Mouse (Mus musculus): Measurements from ENCODE around the gene Rpl39. TPM values are rescaled to one million over a fixed set of nuclear protein-coding genes. Genes with fewer than 3 reads are reported as not detected.

Rpl39 gene
- 377 and 401 TPM in 2 replicates for polyA plus RNA-seq (2015; fragmentation: Nextera tagmentation; extraction: Ambion mirVana)

- Histone ChIP-seq H3K27ac (replicated peaks) (peak within 1 kb of the TSS; percentile 91), H3K36me3 (peaks cover 26% of the 10 kb centered on the region), H3K4me2 (peak within 1 kb of the TSS; percentile 76), H3K27me3 (replicated peaks) (no peaks in the 10 kb centered on the region), H3K4me1 (peaks cover 10% of the 10 kb centered on the region), H3K9me3 (no peaks in the 10 kb centered on the region), H3K4me3 (peak within 1 kb of the TSS; percentile 69), H3K9ac (peak within 1 kb of the TSS; percentile 89)
- WGBS, result 11% methylated on average over 37 of the region's 38 CpGs
- ATAC-seq (ENCODE audit: extremely low read depth, insufficient number of reproducible peaks, low FRiP score, low TSS enrichment), result peak; percentile 90
These were observed at the start of gene Rpl39 for GRCm38 (mm10) chrX:37084927-37085660. Gene Rpl39 (minus strand): TSS chrX:37085402.

- Histone ChIP-seq H3K27ac (replicated peaks) (peak within 1 kb of the TSS; percentile 53), H3K36me3 (peaks cover under 1% of the 10 kb centered on the region; the same call in 1 of the 2 replicates), H3K4me3 (peak within 1 kb of the TSS; percentile 71), H3K4me1 (peaks cover 11% of the 10 kb centered on the region), H3K27me3 (replicated peaks) (no peaks in the 10 kb centered on the region), H3K4me2 (peak within 1 kb of the TSS; percentile 66), H3K9me3 (no peaks in the 10 kb centered on the region), H3K9ac (peak within 1 kb of the TSS; percentile 88)
- WGBS, result 13% methylated on average over 58 of the region's 58 CpGs
- ATAC-seq (ENCODE audit: extremely low read depth, insufficient number of reproducible peaks, low FRiP score, low TSS enrichment), result no peak
These were observed 41.6 kb upstream of the Rpl39 start, which contains the start of gene Nkap for GRCm38 (mm10) chrX:37126671-37127358. Gene Nkap (plus strand): TSS chrX:37126795.

GRCm38 (mm10) chrX:37125511-37125910 is 40.3 kb upstream of the Rpl39 start:
- no peaks in the 10 kb centered on the region for H3K9me3 ChIP-seq
- H3K4me1 ChIP-seq, result peaks cover 11% of the 10 kb centered on the region
- no peak overlapping the region for H3K4me2 ChIP-seq
- no peak for ATAC-seq (ENCODE audit: extremely low read depth, insufficient number of reproducible peaks, low FRiP score, low TSS enrichment)
- no peaks in the 10 kb centered on the region for H3K27me3 ChIP-seq (replicated peaks)
- no peak overlapping the region for H3K4me3 ChIP-seq
- no peak overlapping the region for H3K27ac ChIP-seq (replicated peaks)
- 88% methylated on average over 7 of the region's 7 CpGs for WGBS
- no peak overlapping the region for H3K9ac ChIP-seq
- no peaks in the 10 kb centered on the region for H3K36me3 ChIP-seq

- no peak overlapping the region for H3K4me3 ChIP-seq
- no peaks in the 10 kb centered on the region for H3K9me3 ChIP-seq
- no peak for ATAC-seq (ENCODE audit: extremely low read depth, insufficient number of reproducible peaks, low FRiP score, low TSS enrichment)
- H3K4me1 ChIP-seq, result no peaks in the 10 kb centered on the region
- WGBS, result 58% methylated on average over 5 of the region's 5 CpGs
- H3K27me3 ChIP-seq (replicated peaks), result peaks cover 22% of the 10 kb centered on the region
- H3K27ac ChIP-seq (replicated peaks), result no peak overlapping the region
- no peaks in the 10 kb centered on the region for H3K36me3 ChIP-seq
- H3K4me2 ChIP-seq, result no peak overlapping the region
- no peak overlapping the region for H3K9ac ChIP-seq
These were observed 35.0 kb upstream of the Rpl39 start for GRCm38 (mm10) chrX:37120212-37120611.

- Histone ChIP-seq H3K4me2 (no peak overlapping the region), H3K4me1 (no peaks in the 10 kb centered on the region), H3K27ac (replicated peaks) (no peak overlapping the region), H3K9me3 (no peaks in the 10 kb centered on the region), H3K9ac (no peak overlapping the region), H3K4me3 (no peak overlapping the region), H3K27me3 (replicated peaks) (peaks cover 22% of the 10 kb centered on the region), H3K36me3 (no peaks in the 10 kb centered on the region)
- no peak for ATAC-seq (ENCODE audit: extremely low read depth, insufficient number of reproducible peaks, low FRiP score, low TSS enrichment)
- WGBS, result 52% methylated on average over 3 of the region's 3 CpGs
These were observed 34.4 kb upstream of the Rpl39 start for GRCm38 (mm10) chrX:37119585-37119984.

- no peak overlapping the region for H3K9ac ChIP-seq
- no peaks in the 10 kb centered on the region for H3K9me3 ChIP-seq
- no peak overlapping the region for H3K4me2 ChIP-seq
- H3K4me3 ChIP-seq, result no peak overlapping the region
- WGBS, result no CpG with 5 or more reads among the region's 5 CpGs
- no peaks in the 10 kb centered on the region for H3K36me3 ChIP-seq
- ATAC-seq (ENCODE audit: extremely low read depth, insufficient number of reproducible peaks, low FRiP score, low TSS enrichment), result peak; percentile 61; the same call in 1 of the 2 replicates
- no peak overlapping the region for H3K27ac ChIP-seq (replicated peaks)
- H3K27me3 ChIP-seq (replicated peaks), result peaks cover 22% of the 10 kb centered on the region
- no peaks in the 10 kb centered on the region for H3K4me1 ChIP-seq
These were observed 31.9 kb upstream of the Rpl39 start for GRCm38 (mm10) chrX:37117085-37117484.

GRCm38 (mm10) chrX:37110881-37111193 is 25.6 kb upstream of the Rpl39 start:
- Histone ChIP-seq H3K4me1 (no peaks in the 10 kb centered on the region), H3K27me3 (replicated peaks) (no peaks in the 10 kb centered on the region), H3K4me2 (peak overlapping the region; percentile 76), H3K9ac (no peak overlapping the region), H3K4me3 (no peak overlapping the region), H3K27ac (replicated peaks) (no peak overlapping the region), H3K36me3 (peaks cover 13% of the 10 kb centered on the region; the same call in 1 of the 2 replicates), H3K9me3 (no peaks in the 10 kb centered on the region)
- 76% methylated on average over 4 of the region's 4 CpGs for WGBS
- no peak for ATAC-seq (ENCODE audit: extremely low read depth, insufficient number of reproducible peaks, low FRiP score, low TSS enrichment)

GRCm38 (mm10) chrX:37110193-37110880 is 25.1 kb upstream of the Rpl39 start, which contains the start of gene Upf3b:
Gene Upf3b (minus strand): TSS chrX:37110322.
- 10% methylated on average over 30 of the region's 30 CpGs for WGBS
- ATAC-seq (ENCODE audit: extremely low read depth, insufficient number of reproducible peaks, low FRiP score, low TSS enrichment), result peak; percentile 95
- H3K4me2 ChIP-seq, result peak within 1 kb of the TSS; percentile 76
- H3K9ac ChIP-seq, result peak within 1 kb of the TSS; percentile 85
- no peaks in the 10 kb centered on the region for H3K9me3 ChIP-seq
- peak within 1 kb of the TSS; percentile 64 for H3K4me3 ChIP-seq
- H3K4me1 ChIP-seq, result no peaks in the 10 kb centered on the region
- no peaks in the 10 kb centered on the region for H3K27me3 ChIP-seq (replicated peaks)
- peaks cover 13% of the 10 kb centered on the region; the same call in 1 of the 2 replicates for H3K36me3 ChIP-seq
- H3K27ac ChIP-seq (replicated peaks), result peak within 1 kb of the TSS; percentile 89

GRCm38 (mm10) chrX:37109526-37110192 is 24.5 kb upstream of the Rpl39 start:
- ATAC-seq (ENCODE audit: extremely low read depth, insufficient number of reproducible peaks, low FRiP score, low TSS enrichment), result peak; percentile 56
- H3K36me3 ChIP-seq, result peaks cover 17% of the 10 kb centered on the region; the same call in 1 of the 2 replicates
- 9% methylated on average over 27 of the region's 27 CpGs for WGBS

GRCm38 (mm10) chrX:37103826-37104225 is 18.6 kb upstream of the Rpl39 start:
- no peak overlapping the region for H3K9ac ChIP-seq
- ATAC-seq (ENCODE audit: extremely low read depth, insufficient number of reproducible peaks, low FRiP score, low TSS enrichment), result no peak
- no peak overlapping the region for H3K4me2 ChIP-seq
- H3K4me1 ChIP-seq, result no peaks in the 10 kb centered on the region
- no peaks in the 10 kb centered on the region for H3K9me3 ChIP-seq
- H3K4me3 ChIP-seq, result no peak overlapping the region
- no peak overlapping the region for H3K27ac ChIP-seq (replicated peaks)
- no peaks in the 10 kb centered on the region for H3K27me3 ChIP-seq (replicated peaks)
- 75% methylated on average over 2 of the region's 2 CpGs for WGBS
- peaks cover 46% of the 10 kb centered on the region for H3K36me3 ChIP-seq

More at GRCm38 (mm10) chrX:37109526-37110192, 24.5 kb upstream of the Rpl39 start:
- H3K4me2 ChIP-seq, result peak overlapping the region; percentile 76
- no peaks in the 10 kb centered on the region for H3K27me3 ChIP-seq (replicated peaks)
- H3K4me1 ChIP-seq, result no peaks in the 10 kb centered on the region
- peak overlapping the region; percentile 85 for H3K9ac ChIP-seq
- H3K27ac ChIP-seq (replicated peaks), result peak overlapping the region; percentile 89
- H3K4me3 ChIP-seq, result peak overlapping the region; percentile 64
- H3K9me3 ChIP-seq, result no peaks in the 10 kb centered on the region

GRCm38 (mm10) chrX:37098681-37099080 is 13.5 kb upstream of the Rpl39 start:
- Histone ChIP-seq H3K9me3 (no peaks in the 10 kb centered on the region), H3K4me2 (no peak overlapping the region), H3K27me3 (replicated peaks) (no peaks in the 10 kb centered on the region), H3K36me3 (peaks cover 62% of the 10 kb centered on the region), H3K4me3 (no peak overlapping the region), H3K27ac (replicated peaks) (no peak overlapping the region), H3K9ac (no peak overlapping the region), H3K4me1 (no peaks in the 10 kb centered on the region)
- no peak for ATAC-seq (ENCODE audit: extremely low read depth, insufficient number of reproducible peaks, low FRiP score, low TSS enrichment)
- WGBS, result 82% methylated on average over 3 of the region's 3 CpGs

All from heart, embryonic 13.5 days (tissue).